Mouse (Mus musculus) erythroblast, embryonic 14.5 days (primary cell): Measurements from ENCODE around the gene Dll1. TPM values are rescaled to one million over a fixed set of nuclear protein-coding genes. Genes with fewer than 3 reads are reported as not detected.

Experiments
- H3K27me3 ChIP-seq: 2 replicates; pipeline ENCODE4 v1.6.1; 2012; ENCODE audit warnings: inconsistent platforms; ENCODE audit not compliant: control insufficient read depth
- H3K36me3 ChIP-seq: 2 replicates; pipeline ENCODE4 v1.6.1; 2012; ENCODE audit warnings: mild to moderate bottlenecking, inconsistent platforms; ENCODE audit not compliant: control insufficient read depth
- H3K4me1 ChIP-seq: 2 replicates; pipeline ENCODE4 v1.6.1; 2012; ENCODE audit warnings: inconsistent platforms; ENCODE audit not compliant: control insufficient read depth
- H3K4me3 ChIP-seq: replicated peaks from 2 replicates; pipeline ENCODE3; 2012; ENCODE audit warnings: moderate library complexity, mild to moderate bottlenecking, inconsistent platforms
- H3K9me3 ChIP-seq: 2 replicates; pipeline ENCODE4 v1.6.1; 2012; ENCODE audit warnings: low read length, inconsistent platforms, mixed read lengths; ENCODE audit not compliant: control insufficient read depth
- GATA1 ChIP-seq: IDR thresholded peaks from 2 replicates; pipeline ENCODE4 v1.6.1; 2012; ENCODE audit warnings: low read length, inconsistent platforms, mixed read lengths
- TAL1 ChIP-seq: IDR thresholded peaks from 3 replicates; pipeline ENCODE4 v1.6.1; 2012; ENCODE audit warnings: low read length, inconsistent platforms, mixed read lengths
- polyA plus RNA-seq: library from polyadenylated mRNA; stranded (reverse); fragments of >175 nt; gene quantifications from 2 replicates; pipeline ENCODE4 v1.2.3, GENCODE M21; 2012

Gene Dll1
- polyA plus RNA-seq, result 0.01 TPM in 1 of 2 replicates, not detected in the other

- peaks cover 92% of the 10 kb centered on the region for H3K27me3 ChIP-seq
- peaks cover 4% of the 10 kb centered on the region for H3K4me1 ChIP-seq
- no peaks in the 10 kb centered on the region; the same call in 1 of the 2 replicates for H3K9me3 ChIP-seq
- H3K4me3 ChIP-seq, result peak within 1 kb of the TSS; percentile 50
- no peak for TF ChIP-seq GATA1
- TF ChIP-seq TAL1, result no peak
- H3K36me3 ChIP-seq, result no peaks in the 10 kb centered on the region
Measured at GRCm38 (mm10) chr17:15376494-15377181, at the start of gene Dll1. Gene Dll1 (minus strand): TSS chr17:15376872.

GRCm38 (mm10) chr17:15425931-15426330 lies 49.3 kb upstream of the Dll1 start:
- peaks cover 36% of the 10 kb centered on the region for H3K36me3 ChIP-seq
- peaks cover 3% of the 10 kb centered on the region; the same call in 1 of the 2 replicates for H3K9me3 ChIP-seq
- no peaks in the 10 kb centered on the region for H3K27me3 ChIP-seq
- H3K4me1 ChIP-seq, result no peaks in the 10 kb centered on the region
- no peak for TF ChIP-seq GATA1
- no peak for TF ChIP-seq TAL1
- no peak overlapping the region for H3K4me3 ChIP-seq

GRCm38 (mm10) chr17:15423080-15423765 lies 46.6 kb upstream of the Dll1 start:
- Histone ChIP-seq H3K36me3 (peaks cover 45% of the 10 kb centered on the region), H3K4me1 (no peaks in the 10 kb centered on the region), H3K9me3 (peaks cover 3% of the 10 kb centered on the region; the same call in 1 of the 2 replicates), H3K27me3 (no peaks in the 10 kb centered on the region), H3K4me3 (no peak overlapping the region)
- TF ChIP-seq GATA1, result no peak
- TF ChIP-seq TAL1, result no peak

- Histone ChIP-seq H3K36me3 (peaks cover 50% of the 10 kb centered on the region), H3K4me1 (no peaks in the 10 kb centered on the region), H3K27me3 (no peaks in the 10 kb centered on the region), H3K9me3 (peaks cover 3% of the 10 kb centered on the region; the same call in 1 of the 2 replicates), H3K4me3 (no peak overlapping the region)
- TF ChIP-seq TAL1, result no peak
- no peak for TF ChIP-seq GATA1
Measured at GRCm38 (mm10) chr17:15422666-15423065, 46.0 kb upstream of the Dll1 start.

GRCm38 (mm10) chr17:15421446-15421845 lies 44.8 kb upstream of the Dll1 start:
- H3K4me3 ChIP-seq, result no peak overlapping the region
- TF ChIP-seq TAL1 (no peak), GATA1 (no peak)
- H3K36me3 ChIP-seq, result peaks cover 57% of the 10 kb centered on the region
- no peaks in the 10 kb centered on the region for H3K4me1 ChIP-seq
- peaks cover 3% of the 10 kb centered on the region; the same call in 1 of the 2 replicates for H3K9me3 ChIP-seq
- no peaks in the 10 kb centered on the region for H3K27me3 ChIP-seq

GRCm38 (mm10) chr17:15420021-15420603 lies 43.4 kb upstream of the Dll1 start:
- no peaks in the 10 kb centered on the region for H3K4me1 ChIP-seq
- peaks cover 3% of the 10 kb centered on the region; the same call in 1 of the 2 replicates for H3K9me3 ChIP-seq
- TF ChIP-seq GATA1, result no peak
- no peak for TF ChIP-seq TAL1
- no peaks in the 10 kb centered on the region for H3K27me3 ChIP-seq
- H3K4me3 ChIP-seq, result no peak overlapping the region
- H3K36me3 ChIP-seq, result peaks cover 50% of the 10 kb centered on the region

- Histone ChIP-seq H3K36me3 (peaks cover 50% of the 10 kb centered on the region), H3K4me3 (no peak overlapping the region), H3K9me3 (peaks cover 3% of the 10 kb centered on the region; the same call in 1 of the 2 replicates), H3K27me3 (no peaks in the 10 kb centered on the region), H3K4me1 (no peaks in the 10 kb centered on the region)
- no peak for TF ChIP-seq GATA1
- no peak for TF ChIP-seq TAL1
Measured at GRCm38 (mm10) chr17:15419534-15419933, 42.9 kb upstream of the Dll1 start.

- Histone ChIP-seq H3K9me3 (no peaks in the 10 kb centered on the region), H3K4me3 (no peak overlapping the region), H3K27me3 (no peaks in the 10 kb centered on the region), H3K36me3 (peaks cover 38% of the 10 kb centered on the region), H3K4me1 (no peaks in the 10 kb centered on the region)
- TF ChIP-seq TAL1, result no peak
- TF ChIP-seq GATA1, result no peak
Measured at GRCm38 (mm10) chr17:15416596-15417215, 40.0 kb upstream of the Dll1 start.
